Mouse (Mus musculus) neural tube, embryonic 14.5 days (tissue): ENCODE measurements around the gene Rab31. TPM values are rescaled to one million over a fixed set of nuclear protein-coding genes. Genes with fewer than 3 reads are reported as not detected.

Source experiments
- ATAC-seq: fragments of 200-750 bp; cut with Nextera tagmentation; 2 replicates; pipeline ENCODE4 v1.8.0; 2017; ENCODE audit warnings: low read depth, mild to moderate bottlenecking, moderate TSS enrichment, moderate library complexity
- H3K27ac ChIP-seq: fragments of 300-500 bp; sonication (generic); 2 replicates; pipeline ENCODE4 v1.5.1; 2014; ENCODE audit warnings: low read depth, mild to moderate bottlenecking, control low read depth, low read length, moderate library complexity, mixed read lengths
- H3K27me3 ChIP-seq: fragments of 300-500 bp; sonication (generic); 2 replicates; pipeline ENCODE4 v1.6.1; 2014; ENCODE audit warnings: low read length; ENCODE audit not compliant: control insufficient read depth, insufficient read depth
- H3K36me3 ChIP-seq: fragments of 300-500 bp; sonication (generic); 2 replicates; pipeline ENCODE4 v1.6.1; 2014; ENCODE audit warnings: low read length, mixed read lengths; ENCODE audit not compliant: control insufficient read depth, insufficient read depth
- H3K4me1 ChIP-seq: fragments of 300-500 bp; sonication (generic); 2 replicates; pipeline ENCODE4 v1.6.1; 2014; ENCODE audit warnings: low read length; ENCODE audit not compliant: control insufficient read depth, insufficient read depth
- H3K4me2 ChIP-seq: fragments of 300-500 bp; sonication (generic); 2 replicates; pipeline ENCODE4 v1.6.1; 2014; ENCODE audit warnings: mild to moderate bottlenecking, low read depth, low read length, control low read depth
- H3K4me3 ChIP-seq: fragments of 300-500 bp; sonication (generic); 2 replicates; pipeline ENCODE4 v1.5.1; 2014; ENCODE audit warnings: low read depth, low read length, control low read depth, mixed read lengths
- H3K9ac ChIP-seq: fragments of 300-500 bp; sonication (generic); replicated peaks from 2 replicates; pipeline ENCODE4 v1.6.1; 2014; ENCODE audit warnings: low read depth, mild to moderate bottlenecking, control low read depth, low read length, mixed read lengths
- H3K9me3 ChIP-seq: fragments of 300-500 bp; sonication (generic); 2 replicates; pipeline ENCODE4 v1.6.1; 2016; ENCODE audit warnings: low read length; ENCODE audit not compliant: control insufficient read depth
- WGBS: fragments of 180-500 bp; shearing (Covaris S2); extraction: QIAGEN DNeasy Blood & Tissue Kit; methylation state at CpG from one replicate; pipeline ENCODE4 v1.1.7; 2014; 5-methylcytosine and 5-hydroxymethylcytosine counted together
- polyA plus RNA-seq: library from polyadenylated mRNA; unstranded; fragments of >200 nt; fragmentation: Nextera tagmentation; extraction: Ambion mirVana; gene quantifications from 2 replicates; pipeline ENCODE4 v1.2.1, GENCODE M21; 2014

Rab31 gene
- polyA plus RNA-seq, 1 experiment from 2014 or later, result 70.8 TPM

GRCm38 (mm10) chr17:65703527-65704391 lies 68.8 kb downstream of the Rab31 start:
- Histone ChIP-seq H3K4me2 (no peak overlapping the region), H3K9ac (no peak overlapping the region), H3K27ac (no peak overlapping the region), H3K4me3 (no peak overlapping the region), H3K27me3 (no peaks in the 10 kb centered on the region), H3K36me3 (no peaks in the 10 kb centered on the region), H3K9me3 (no peaks in the 10 kb centered on the region), H3K4me1 (peaks cover 14% of the 10 kb centered on the region; the same call in 1 of the 2 replicates)
- no peak for ATAC-seq
- 74% methylated on average over 13 of the region's 13 CpGs for WGBS

GRCm38 (mm10) chr17:65701797-65702566 lies 70.6 kb downstream of the Rab31 start:
- Histone ChIP-seq H3K4me1 (peaks cover 17% of the 10 kb centered on the region; the same call in 1 of the 2 replicates), H3K4me2 (no peak overlapping the region), H3K27me3 (no peaks in the 10 kb centered on the region), H3K4me3 (no peak overlapping the region), H3K9ac (no peak overlapping the region), H3K27ac (peak overlapping the region; percentile 41), H3K36me3 (no peaks in the 10 kb centered on the region), H3K9me3 (no peaks in the 10 kb centered on the region)
- 20% methylated on average over 13 of the region's 13 CpGs for WGBS
- ATAC-seq, result peak; percentile 44

- H3K27me3 ChIP-seq, result no peaks in the 10 kb centered on the region
- no peak for ATAC-seq
- H3K4me3 ChIP-seq, result no peak overlapping the region
- 57% methylated on average over 8 of the region's 8 CpGs for WGBS
- H3K36me3 ChIP-seq, result no peaks in the 10 kb centered on the region
- H3K4me2 ChIP-seq, result no peak overlapping the region
- peak overlapping the region; percentile 41 for H3K27ac ChIP-seq
- peaks cover 17% of the 10 kb centered on the region; the same call in 1 of the 2 replicates for H3K4me1 ChIP-seq
- H3K9me3 ChIP-seq, result no peaks in the 10 kb centered on the region
- no peak overlapping the region for H3K9ac ChIP-seq
Observed at GRCm38 (mm10) chr17:65701356-65701755, 71.2 kb downstream of the Rab31 start.

GRCm38 (mm10) chr17:65700060-65700459 lies 72.5 kb downstream of the Rab31 start:
- Histone ChIP-seq H3K4me1 (peaks cover 17% of the 10 kb centered on the region; the same call in 1 of the 2 replicates), H3K27ac (peak overlapping the region; percentile 40), H3K36me3 (no peaks in the 10 kb centered on the region), H3K9me3 (no peaks in the 10 kb centered on the region), H3K9ac (no peak overlapping the region), H3K4me3 (no peak overlapping the region), H3K4me2 (no peak overlapping the region), H3K27me3 (no peaks in the 10 kb centered on the region)
- WGBS, result 21% methylated on average over 4 of the region's 4 CpGs
- peak; percentile 72 for ATAC-seq

- peaks cover 17% of the 10 kb centered on the region; the same call in 1 of the 2 replicates for H3K4me1 ChIP-seq
- peak; percentile 61 for ATAC-seq
- no peak overlapping the region for H3K4me3 ChIP-seq
- H3K36me3 ChIP-seq, result no peaks in the 10 kb centered on the region
- H3K27ac ChIP-seq, result peak overlapping the region; percentile 53
- WGBS, result 31% methylated on average over 12 of the region's 12 CpGs
- no peak overlapping the region for H3K9ac ChIP-seq
- H3K9me3 ChIP-seq, result no peaks in the 10 kb centered on the region
- no peak overlapping the region for H3K4me2 ChIP-seq
- no peaks in the 10 kb centered on the region for H3K27me3 ChIP-seq
Observed at GRCm38 (mm10) chr17:65697791-65698463, 74.6 kb downstream of the Rab31 start.

GRCm38 (mm10) chr17:65696939-65697338 lies 75.6 kb downstream of the Rab31 start:
- Histone ChIP-seq H3K9ac (no peak overlapping the region), H3K36me3 (no peaks in the 10 kb centered on the region), H3K4me3 (no peak overlapping the region), H3K27ac (no peak overlapping the region), H3K4me1 (peaks cover 17% of the 10 kb centered on the region; the same call in 1 of the 2 replicates), H3K9me3 (no peaks in the 10 kb centered on the region), H3K27me3 (no peaks in the 10 kb centered on the region), H3K4me2 (no peak overlapping the region)
- 98% methylated on average over 13 of the region's 13 CpGs for WGBS
- no peak for ATAC-seq

- H3K4me2 ChIP-seq, result no peak overlapping the region
- no peak overlapping the region for H3K9ac ChIP-seq
- H3K27me3 ChIP-seq, result no peaks in the 10 kb centered on the region
- no peak overlapping the region for H3K27ac ChIP-seq
- no peak overlapping the region for H3K4me3 ChIP-seq
- no peaks in the 10 kb centered on the region for H3K4me1 ChIP-seq
- WGBS, result 87% methylated on average over 4 of the region's 4 CpGs
- H3K9me3 ChIP-seq, result no peaks in the 10 kb centered on the region
- 0 out of 2 replicates have a peak, but pooled peaks cover 3% of the 10 kb centered on the region for H3K36me3 ChIP-seq
- no peak for ATAC-seq
Observed at GRCm38 (mm10) chr17:65692276-65692675, 80.3 kb downstream of the Rab31 start.

- H3K27ac ChIP-seq, result no peak overlapping the region
- no peak for ATAC-seq
- WGBS, result 83% methylated on average over 2 of the region's 2 CpGs
Observed at GRCm38 (mm10) chr17:65683731-65684130, 88.8 kb downstream of the Rab31 start.

More at GRCm38 (mm10) chr17:65683731-65684130, 88.8 kb downstream of the Rab31 start:
- no peaks in the 10 kb centered on the region for H3K9me3 ChIP-seq
- H3K4me1 ChIP-seq, result no peaks in the 10 kb centered on the region
- no peak overlapping the region for H3K4me3 ChIP-seq
- H3K36me3 ChIP-seq, result no peaks in the 10 kb centered on the region
- H3K4me2 ChIP-seq, result no peak overlapping the region
- H3K9ac ChIP-seq, result no peak overlapping the region
- no peaks in the 10 kb centered on the region for H3K27me3 ChIP-seq
